Mouse (Mus musculus) bone marrow macrophage, adult 2 months (primary cell): ENCODE data around the gene Ssh1.

Source experiments
- CTCF ChIP-seq: IDR thresholded peaks from 2 replicates; pipeline ENCODE4 v1.5.1; 2012; ENCODE audit warnings: low read depth, mild to moderate bottlenecking, low read length, moderate library complexity
- POLR2A ChIP-seq: IDR thresholded peaks from 2 replicates; pipeline ENCODE4 v1.6.1; 2012; ENCODE audit warnings: mild to moderate bottlenecking, low read depth, low read length, borderline replicate concordance

DNA sequence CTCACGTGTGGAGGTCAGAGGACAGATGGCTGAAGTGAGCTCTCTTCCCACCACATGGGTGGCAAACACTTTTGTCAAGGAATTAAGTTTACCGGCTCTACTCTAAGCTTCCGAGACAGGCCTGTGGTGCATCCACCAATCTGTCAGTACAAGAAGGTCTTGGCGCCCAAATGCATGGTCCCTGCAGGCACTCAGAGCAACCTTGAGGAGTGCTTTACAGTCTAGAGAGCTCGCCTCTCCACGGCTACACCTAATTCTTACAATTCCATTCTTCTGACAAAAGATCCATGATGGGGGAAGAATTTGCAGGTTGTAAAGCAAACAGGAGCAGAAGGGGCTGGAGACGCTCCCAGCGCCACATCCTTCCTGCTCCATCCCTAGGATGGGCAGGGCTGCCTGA is 17.1 kb downstream of the Ssh1 start:
- TF ChIP-seq CTCF (no peak), POLR2A (no peak)
